Mouse (Mus musculus): ENCODE measurements at regions not wholly inside any gene's neighbourhood (a gene's known extent, or its start where the extent isn't known, plus 50 kb on each side); places are given as distances from the start of the nearest gene placed in this dataset.

DNA sequence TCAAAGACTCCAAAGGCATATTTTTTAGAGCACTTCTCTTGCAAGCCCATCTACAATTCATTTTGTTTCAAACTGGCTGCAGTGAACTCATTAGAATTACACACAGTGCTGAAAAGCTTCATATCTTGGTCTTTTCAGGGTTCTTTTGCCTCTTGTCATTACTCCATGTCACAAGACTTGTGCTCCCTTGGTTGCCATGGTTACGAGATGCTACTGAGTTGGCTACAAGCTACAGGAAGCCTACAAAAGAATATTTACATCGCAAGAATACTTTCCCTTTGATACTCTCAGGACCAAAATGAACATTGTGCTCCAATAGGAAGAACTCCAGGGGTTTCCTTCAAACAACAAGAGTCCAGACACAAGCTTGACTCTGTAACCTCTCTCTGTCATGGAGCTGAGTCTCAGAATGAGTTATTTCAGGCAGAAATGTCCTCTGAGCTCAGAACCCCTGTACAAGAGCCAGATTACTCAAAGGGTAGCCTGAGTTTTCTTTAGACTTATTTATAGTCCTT lies 545.2 kb upstream of the Adamts9 start:
- TF ChIP-seq POLR2A (IDR thresholded peaks at IDR 0.05; ENCODE audit: control insufficient read depth, low read depth, low read length) (no peak), CTCF (IDR thresholded peaks at IDR 0.05; ENCODE audit: control insufficient read depth, insufficient read depth, insufficient replicate concordance, low read depth, low read length) (no peak)

Data from testis, adult 2 months (tissue).